Mouse (Mus musculus) G1E-ER4 (cell line): ENCODE data around the gene Zxdc. TPM values are rescaled to one million over a fixed set of nuclear protein-coding genes. Genes with fewer than 3 reads are reported as not detected.

Experiments used
- GATA1 ChIP-seq: IDR thresholded peaks from one replicate; pipeline ENCODE4 v1.8.0; 2012; ENCODE audit warnings: low read length, inconsistent platforms
- polyA plus RNA-seq: library from polyadenylated mRNA; stranded (reverse); fragments of >175 nt; gene quantifications from 2 replicates; pipeline ENCODE4 v1.2.3, GENCODE M21; 2012

The Zxdc gene
- polyA plus RNA-seq, 1 experiment = 32.7 TPM

DNA sequence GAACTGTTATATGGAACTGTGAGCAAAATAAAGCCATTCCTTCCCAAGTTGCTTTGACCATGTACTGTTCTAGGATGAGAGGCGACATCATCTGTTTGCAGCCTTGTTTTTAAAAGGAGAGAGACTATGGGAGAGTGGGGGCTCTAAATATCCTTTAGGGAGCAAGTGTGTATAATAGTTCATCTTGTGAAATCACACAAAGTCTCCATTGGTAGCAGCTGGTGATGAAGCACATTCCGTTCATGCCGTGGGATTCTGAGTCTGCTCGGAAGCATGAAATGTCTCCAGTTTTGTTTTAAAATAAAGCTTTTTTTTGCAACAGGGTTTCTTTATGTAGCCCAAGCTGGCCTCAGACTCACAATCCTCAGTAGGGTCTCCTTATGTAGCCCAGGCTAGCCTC lies 56.7 kb downstream of the Zxdc start:
- no peak for TF ChIP-seq GATA1

DNA sequence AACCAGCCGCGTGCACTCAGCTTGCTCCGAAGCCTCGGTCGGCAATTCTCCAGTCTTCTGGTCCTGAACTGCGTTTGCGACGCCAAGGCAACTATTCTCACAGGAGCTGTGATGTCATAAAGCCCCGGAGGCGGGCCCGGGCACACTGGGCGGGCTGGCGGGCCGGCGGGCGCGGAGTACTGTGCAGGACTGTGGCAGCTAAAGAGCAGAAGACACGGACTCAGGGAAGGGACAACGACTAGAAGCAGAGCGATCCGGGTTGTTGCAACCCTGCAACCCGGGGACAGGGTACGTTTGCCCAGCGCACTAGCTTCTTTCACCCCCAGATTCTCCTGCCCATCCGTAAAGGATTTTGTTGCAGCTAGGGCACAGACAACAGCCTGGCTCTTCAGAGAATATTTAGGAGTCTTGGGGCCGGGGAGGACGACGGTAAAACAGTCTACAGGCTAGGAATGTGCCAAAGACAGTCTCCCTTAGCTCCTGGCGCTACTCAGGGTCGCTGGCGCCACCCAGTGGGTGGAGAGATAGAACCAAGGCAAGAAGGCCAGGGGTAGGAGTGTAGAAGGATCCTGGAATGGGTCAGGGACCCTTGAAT lies 59.2 kb downstream of the Zxdc start, which contains the start of gene Cfap100:
Gene Cfap100, minus strand, starts transcription at position 418 of the 595 bp plus-strand sequence.
- TF ChIP-seq GATA1 = no peak

DNA sequence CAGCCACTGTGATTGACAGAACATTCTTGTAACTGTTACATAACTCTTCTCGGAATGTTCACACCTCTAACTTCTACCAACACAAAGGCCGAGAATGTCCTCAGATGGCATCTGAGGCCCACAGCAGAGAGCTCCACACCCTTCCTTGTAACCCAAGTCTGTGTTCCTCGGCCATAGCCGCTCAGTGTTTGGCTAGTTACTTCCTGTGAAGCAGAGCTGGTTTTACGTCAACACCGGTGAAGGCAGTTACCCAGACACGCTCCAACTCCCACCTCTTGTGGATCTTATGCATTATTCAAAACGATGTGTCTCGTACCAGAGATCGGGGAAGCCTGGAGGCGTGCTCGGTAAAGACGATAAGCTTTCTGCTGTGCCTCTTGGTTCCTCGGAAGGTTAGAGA lies 60.6 kb downstream of the Zxdc start:
- no peak for TF ChIP-seq GATA1

DNA sequence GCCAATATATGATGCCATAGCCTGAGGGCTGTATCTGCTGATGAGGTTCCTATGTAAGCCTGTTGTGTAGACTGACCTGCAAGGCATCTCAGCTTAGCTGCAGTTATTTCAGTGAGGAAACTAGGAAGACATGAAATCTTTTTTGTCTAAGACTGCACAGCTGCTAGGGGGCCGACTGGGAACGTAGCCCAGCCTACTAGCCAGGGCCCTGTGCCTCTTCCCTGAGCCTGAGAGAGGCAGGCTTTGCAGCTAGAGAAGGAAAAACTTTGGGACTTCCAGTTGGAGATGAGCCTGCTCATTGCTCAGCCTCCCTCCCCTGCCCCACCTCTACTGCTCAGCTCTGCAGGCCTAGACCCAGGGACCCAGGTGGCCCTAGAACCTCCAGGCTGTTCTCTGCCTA lies 62.2 kb downstream of the Zxdc start:
- no peak for TF ChIP-seq GATA1

DNA sequence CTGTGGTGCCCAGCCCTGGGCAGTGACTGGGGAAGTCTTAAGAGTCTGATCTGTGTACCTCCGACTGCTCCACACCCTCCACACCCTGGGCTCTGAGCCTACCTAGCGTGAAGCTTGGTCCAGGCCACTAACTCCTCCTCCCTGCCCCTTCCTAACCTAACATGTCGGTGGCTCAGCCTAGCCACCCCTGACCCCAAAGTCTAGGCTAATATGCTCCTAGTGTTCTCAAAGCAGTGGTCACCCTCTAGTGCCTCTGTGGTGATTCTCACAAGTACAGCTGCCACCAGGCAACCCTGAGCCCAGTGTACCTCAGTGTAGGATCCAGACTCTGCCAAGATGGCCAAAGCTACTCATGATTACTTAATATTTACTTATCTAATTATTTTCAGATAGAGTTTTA lies 65.4 kb downstream of the Zxdc start:
- no peak for TF ChIP-seq GATA1

DNA sequence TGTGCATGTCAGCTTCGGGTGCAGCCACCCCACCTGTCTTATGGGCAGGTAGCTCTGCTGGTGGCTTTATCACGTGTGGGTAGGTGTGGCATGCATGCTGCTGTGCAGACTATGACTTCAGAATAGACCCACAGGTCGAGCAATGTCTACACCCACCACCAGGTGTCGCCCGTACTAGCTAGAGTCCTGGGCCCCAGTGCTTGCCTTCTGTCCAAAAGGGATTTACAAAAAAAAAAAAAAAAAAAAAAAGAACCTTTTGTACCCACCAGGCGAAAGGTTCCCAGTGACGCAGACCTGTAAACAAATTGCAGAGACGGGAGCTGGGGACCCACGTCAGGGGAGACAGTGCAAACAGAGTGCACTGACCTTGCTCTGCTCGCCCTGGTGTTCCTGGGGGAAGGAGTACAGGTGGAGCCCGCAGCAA lies 65.9 kb downstream of the Zxdc start:
- no peak for TF ChIP-seq GATA1

DNA sequence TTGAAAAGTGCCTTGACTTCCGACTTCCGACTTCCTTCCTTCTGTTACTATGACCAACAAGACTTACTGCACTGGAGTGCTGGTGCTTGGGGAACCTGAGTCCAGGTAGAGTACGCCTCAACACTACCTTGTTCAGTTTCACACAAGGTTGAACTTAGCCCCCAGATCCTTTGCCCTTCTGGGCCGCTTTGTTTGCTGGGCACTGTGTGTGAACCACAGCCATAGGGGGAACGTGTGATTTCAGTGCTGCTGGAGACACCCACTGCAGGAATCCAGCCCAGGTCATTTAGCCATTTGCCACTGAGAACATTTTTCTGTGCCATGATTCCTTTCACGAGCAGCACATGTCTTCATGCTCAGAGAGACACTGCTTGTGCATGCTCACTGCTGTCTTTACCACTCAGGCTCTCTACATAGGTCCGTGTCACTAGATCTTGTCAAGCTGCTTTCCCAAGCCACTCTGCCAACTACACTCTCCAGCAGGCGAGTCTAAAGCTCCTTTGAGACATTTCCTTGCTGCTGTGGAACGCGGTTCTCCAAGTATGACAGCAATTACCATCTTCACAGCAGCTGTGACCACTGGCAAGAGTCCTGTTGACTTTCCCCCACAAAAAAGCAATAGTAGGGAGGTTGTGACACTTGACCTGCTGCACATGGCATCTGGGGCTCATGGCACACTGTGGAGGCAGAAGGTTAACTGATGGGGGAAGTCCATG lies 67.1 kb downstream of the Zxdc start:
- no peak for TF ChIP-seq GATA1

DNA sequence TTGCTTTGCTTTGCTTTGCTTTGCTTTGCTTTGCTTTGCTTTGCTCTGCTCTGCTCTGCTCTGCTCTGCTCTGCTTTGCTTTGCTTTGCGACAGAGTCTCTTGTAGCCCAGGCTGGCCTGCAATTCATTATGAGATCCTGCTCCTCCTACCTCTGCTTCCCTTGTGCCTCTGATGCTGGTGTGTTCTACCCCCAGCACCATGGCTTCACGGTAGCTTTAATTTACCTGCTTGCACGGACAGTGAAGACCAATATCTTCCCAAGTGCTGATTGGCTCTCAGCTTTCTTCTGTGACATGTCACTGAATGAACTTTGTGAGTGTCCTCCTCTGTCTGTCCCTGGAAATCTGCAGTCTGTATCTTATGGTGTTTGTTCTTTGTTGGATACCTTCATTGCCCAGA lies 67.7 kb downstream of the Zxdc start:
- no peak for TF ChIP-seq GATA1

DNA sequence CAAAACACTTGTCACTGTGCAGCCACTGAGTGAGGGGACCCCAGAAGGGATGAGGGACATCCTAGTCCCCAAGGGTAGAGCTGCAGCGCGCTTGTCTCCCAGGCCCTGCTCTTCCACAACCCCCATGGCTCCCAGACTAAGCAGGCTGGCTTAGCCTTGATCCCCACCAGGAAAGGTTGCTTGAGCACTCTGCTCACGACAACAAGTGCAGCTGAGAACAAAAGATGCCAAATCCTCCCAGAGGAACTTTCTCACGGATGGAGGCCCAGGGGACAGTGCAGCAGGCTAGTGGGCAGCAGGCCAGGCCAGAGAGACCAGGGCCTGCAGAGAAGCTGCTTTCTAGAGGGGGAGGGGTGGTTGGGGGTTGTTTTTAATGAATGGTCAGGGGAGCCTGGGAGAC lies 77.6 kb downstream of the Zxdc start:
- TF ChIP-seq GATA1 = no peak

DNA sequence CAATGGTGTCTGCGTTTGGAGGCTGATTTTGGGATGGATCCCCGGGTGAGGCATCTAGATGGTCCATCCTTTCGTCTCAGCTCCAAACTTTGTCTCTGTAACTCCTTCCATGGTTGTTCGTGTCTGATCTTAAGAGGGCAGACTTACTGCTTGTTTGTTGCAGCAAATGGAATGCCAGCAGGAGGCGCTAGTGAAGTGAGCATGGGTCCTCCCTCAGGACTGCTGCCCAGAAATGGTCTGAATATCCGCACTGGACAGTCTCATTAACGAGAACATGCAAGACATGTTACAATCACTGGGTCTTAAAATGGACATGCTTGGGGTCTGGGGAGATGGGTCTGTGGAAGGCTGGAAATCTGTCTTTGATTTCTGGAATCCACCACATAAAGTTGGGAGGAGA lies 80.9 kb downstream of the Zxdc start:
- TF ChIP-seq GATA1 = no peak

DNA sequence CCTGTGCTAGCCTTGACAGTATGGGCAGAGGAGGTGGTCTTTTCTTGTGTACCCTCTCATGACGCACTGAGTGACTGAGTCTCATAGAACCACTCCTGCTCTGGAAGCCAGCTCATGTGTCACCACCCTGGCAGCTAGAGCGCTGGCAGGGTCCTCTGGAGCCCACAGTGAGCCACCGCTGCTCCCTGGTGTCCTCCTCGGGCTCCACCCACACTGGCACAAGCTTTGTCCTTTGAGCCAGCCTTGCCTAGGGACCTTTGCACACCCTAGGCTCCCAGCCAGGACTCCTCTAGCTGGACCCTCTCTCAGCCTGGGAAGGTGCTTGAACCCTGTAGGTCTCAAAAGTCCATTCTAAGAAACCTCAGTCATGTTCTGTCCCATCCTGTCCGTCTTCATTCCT lies 81.4 kb downstream of the Zxdc start:
- no peak for TF ChIP-seq GATA1

DNA sequence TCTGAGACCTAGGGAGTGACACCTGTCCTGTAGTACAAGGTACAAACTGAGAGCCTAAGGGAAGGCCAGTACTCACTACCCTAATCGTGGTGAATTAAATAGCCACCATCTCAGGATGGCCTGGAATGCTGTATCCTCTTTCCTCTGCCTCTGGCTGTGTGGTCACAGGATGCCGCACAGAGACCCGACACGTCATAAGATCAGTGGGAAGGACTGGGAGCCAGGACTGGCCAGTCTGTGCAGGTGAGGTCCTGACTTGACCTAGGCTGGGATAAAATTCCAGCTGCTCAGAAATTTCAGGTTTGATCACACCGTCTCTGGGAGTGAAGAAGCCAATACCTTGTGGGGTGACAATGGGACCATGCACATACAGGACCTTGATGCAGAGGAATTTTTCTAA lies 82.2 kb downstream of the Zxdc start:
- no peak for TF ChIP-seq GATA1

DNA sequence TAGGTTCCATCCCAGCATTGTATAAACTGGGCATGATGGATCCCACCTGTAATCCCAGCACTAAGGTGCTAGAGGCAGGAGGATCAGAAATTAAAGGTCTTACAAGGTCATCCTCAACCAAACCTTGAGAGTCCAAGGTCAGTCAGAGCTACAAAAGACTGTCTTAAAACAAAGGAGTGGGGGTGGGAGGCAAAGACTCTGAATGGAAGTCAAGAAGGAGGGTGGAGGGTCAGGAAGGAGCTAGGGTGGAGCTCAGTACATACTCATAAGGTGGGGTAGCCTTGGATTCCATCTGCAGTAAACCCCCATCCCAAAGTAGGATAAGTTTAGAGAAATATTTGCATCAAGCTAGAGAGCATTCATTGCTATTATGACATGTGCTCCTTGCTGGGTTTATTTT lies 83.3 kb downstream of the Zxdc start:
- TF ChIP-seq GATA1 = no peak

Other genes starting within 250 kb of the Zxdc start
- not detected in 2 replicates for gene Vmn1r51, start 246.9 kb upstream of the Zxdc start, polyA plus RNA-seq
- gene Vmn1r52, start 194.7 kb upstream of the Zxdc start, polyA plus RNA-seq = not detected in 2 replicates
- not detected in 2 replicates for gene V1ra8, start 166.7 kb upstream of the Zxdc start, polyA plus RNA-seq
- not detected in 2 replicates for gene Vmn1r53, start 145.1 kb upstream of the Zxdc start, polyA plus RNA-seq
- not detected in 2 replicates for gene Vmn1r54, start 123.2 kb upstream of the Zxdc start, polyA plus RNA-seq
- gene BC048671, start 68.3 kb upstream of the Zxdc start, polyA plus RNA-seq = not detected in 2 replicates
- not detected in 2 replicates for gene Chst13, start 44.3 kb upstream of the Zxdc start, polyA plus RNA-seq
- gene Uroc1, start 36.2 kb upstream of the Zxdc start, polyA plus RNA-seq = not detected in 2 replicates
- not detected in 2 replicates for gene Cfap100, start 59.3 kb downstream of the Zxdc start, polyA plus RNA-seq
- 0.03 TPM in 1 of 2 replicates, not detected in the other for gene Klf15, start 93.1 kb downstream of the Zxdc start, polyA plus RNA-seq
- gene Aldh1l1, start 116.9 kb downstream of the Zxdc start, polyA plus RNA-seq = not detected in 2 replicates
- gene Slc41a3, start 235.2 kb downstream of the Zxdc start, polyA plus RNA-seq = 55.8 and 76.1 TPM in 2 replicates